Mouse (Mus musculus) lung, postnatal 0 days (tissue): ENCODE data around the gene Mapkapk3.

Experiments
- CTCF ChIP-seq: IDR thresholded peaks from 2 replicates; pipeline ENCODE4 v1.5.1; 2016; ENCODE audit warnings: antibody characterized with exemption, mild to moderate bottlenecking
- EP300 ChIP-seq: IDR thresholded peaks from 2 replicates; pipeline ENCODE4 v1.6.1; 2016; ENCODE audit warnings: antibody characterized with exemption, mild to moderate bottlenecking, control low read depth

GRCm38 (mm10) chr9:107245311-107245710, 44.4 kb downstream of the Mapkapk3 start:
- TF ChIP-seq CTCF = no peak
- TF ChIP-seq EP300 = no peak
